Mouse (Mus musculus): ENCODE measurements around the gene Itgb1bp1. TPM values are rescaled to one million over a fixed set of nuclear protein-coding genes. Genes with fewer than 3 reads are reported as not detected.

Itgb1bp1 gene
- total RNA-seq, 2 experiments from 2014 or later = 95.2 to 113 TPM

DNA sequence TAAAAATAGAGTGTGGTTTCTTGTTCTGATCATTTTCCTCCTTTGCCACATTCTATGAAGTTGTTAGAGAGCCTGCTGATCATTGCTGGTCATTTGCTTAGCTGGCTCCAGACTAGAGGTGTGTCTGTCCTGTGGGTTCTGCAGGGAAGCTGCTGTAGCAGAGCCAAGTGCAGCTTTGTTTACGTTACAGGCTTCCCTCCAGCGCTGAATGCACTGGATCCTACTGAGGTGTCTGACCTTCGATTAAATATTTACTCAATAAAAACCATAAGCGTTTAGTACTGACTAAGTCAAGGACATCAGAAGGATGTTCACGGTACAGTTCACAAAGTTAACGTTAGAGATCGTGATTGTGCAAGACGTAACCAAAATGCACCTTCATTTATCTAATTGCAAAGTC is 15.8 kb upstream of the Itgb1bp1 start:
- DNase-seq = no peak

DNA sequence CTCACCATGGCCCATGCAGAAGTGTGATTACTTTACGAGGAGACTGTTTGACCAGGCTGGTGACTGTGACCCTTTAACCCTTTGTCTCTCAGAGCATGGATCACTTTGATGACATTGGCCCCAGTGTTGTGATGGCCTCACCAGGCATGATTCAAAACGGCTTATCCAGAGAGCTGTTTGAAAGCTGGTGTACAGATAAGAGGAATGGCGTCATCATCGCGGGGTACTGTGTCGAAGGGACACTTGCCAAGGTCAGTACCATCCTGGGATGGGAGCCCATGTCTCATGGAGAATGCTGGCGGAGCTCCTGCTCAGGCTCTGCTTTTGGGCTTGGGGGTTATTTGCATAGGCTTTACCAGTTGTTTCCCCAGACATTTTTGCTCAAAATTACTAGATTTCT is 15.2 kb upstream of the Itgb1bp1 start:
- DNase-seq = peak; percentile 69 to 81

DNA sequence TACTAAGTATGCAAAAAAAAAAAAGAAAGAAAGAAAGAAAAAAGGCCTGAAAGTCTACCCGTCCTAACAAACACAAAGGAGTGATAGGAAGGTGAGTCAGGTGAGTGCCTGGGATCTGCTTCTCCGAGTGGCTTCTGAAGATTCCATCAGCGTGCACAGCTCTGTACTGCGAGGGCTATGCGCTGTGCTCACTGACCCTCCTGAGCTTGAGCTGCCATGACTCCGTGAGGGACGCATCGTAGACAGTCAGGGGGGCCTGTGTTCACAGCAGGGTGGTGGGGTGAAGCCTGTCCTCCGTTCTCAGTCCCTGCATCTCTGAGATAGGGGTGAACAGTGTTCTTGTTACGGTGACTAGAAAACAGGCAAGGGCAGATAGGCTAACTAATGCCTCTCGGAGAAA is 12.8 kb upstream of the Itgb1bp1 start:
- no peak for DNase-seq

DNA sequence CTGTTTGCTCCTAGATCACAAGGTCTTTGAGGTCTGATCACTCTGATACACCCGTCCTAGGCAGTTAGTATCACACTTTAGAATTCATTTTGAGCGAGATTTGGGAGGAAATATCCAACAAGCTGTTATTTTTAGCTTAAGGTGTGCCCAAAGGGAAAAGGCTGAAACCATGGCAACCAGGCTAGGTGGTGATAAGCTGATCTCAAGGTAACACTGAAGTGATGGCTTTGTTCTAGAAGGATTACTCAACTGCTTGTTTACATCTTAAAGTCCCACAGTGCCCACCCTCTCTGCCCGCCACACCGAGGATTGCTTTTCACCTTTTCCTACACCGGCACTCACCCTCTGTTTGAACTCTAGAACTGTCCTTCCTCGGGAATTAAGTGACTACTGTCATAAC is 3.6 kb upstream of the Itgb1bp1 start:
- no peak for DNase-seq

DNA sequence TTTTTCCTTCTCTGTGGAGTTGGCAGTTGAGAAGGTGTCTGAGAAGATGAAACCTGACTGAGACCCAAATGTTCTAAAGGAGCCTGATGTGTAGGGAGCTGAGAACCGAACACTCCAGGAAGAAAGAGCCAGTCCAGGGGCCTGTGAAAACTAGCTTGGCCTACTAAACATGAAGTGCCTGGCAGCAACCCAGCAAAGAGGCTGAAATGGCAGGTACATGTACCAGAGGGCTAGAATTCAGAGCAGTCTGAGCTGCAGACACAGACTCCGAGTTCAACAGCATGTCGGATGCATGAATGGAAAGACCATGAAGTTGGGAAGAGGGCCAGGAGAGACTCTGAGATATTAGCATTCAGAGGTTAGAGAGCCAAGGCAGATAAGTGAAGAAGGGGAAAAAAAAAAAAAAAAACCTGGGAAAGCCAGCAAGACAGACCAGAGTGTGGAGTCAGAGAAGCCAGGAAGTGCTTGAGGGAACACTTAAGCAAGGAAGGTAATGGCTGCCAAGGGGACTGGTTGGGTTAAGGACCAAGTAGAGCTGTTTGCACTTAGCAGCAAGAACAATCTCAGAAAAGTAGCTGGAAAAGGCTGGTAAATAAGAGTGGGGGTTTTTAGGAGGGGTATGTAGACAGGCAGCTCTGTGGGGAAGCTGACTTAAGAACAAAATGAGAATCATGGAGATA is 2.8 kb upstream of the Itgb1bp1 start:
- DNase-seq = no peak

DNA sequence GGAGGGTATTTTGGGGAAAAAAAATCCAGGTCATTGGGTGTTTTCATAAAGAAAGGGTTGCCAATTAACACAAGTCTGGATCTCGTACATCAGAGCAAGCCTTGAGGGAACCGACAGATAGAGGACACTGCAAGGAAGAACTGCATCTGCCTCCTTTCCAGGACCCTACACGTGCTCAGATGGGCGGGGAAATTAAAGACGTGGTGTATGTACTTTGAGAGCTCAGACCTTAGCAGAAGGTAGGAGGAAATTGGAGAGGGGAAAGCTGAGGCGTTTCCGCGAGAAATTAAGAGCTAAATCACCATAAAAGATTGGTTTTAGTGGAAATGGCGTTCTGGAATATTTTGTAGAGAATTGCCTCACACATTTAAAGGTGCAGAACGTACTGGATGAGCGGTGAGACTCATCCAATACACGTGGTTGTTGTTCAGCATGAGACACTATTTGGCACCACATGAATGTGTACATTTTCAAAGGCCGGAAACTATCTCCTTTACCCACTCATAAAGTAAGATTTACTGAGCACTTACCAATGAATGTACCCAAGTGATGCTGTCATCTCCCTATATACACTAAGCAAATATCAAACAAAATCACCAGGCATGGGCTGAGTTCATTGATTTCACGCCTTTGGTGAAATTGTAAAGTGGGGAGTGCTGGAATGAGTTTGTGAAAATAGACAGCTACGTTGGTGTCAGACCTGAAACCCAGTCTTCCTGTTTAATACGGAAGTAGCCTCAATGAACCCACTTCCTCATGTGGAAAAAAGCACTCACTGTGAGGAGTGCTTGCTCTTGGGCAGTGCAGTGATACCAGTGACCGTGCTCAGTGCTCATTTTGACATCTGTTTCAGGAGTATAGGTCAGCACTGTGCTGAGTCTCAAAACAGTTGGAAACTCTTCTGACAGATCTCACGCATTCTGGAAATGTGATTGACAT is 897 bp upstream of the Itgb1bp1 start:
- DNase-seq = peak in 1 of 2 experiments; percentile 45

DNA sequence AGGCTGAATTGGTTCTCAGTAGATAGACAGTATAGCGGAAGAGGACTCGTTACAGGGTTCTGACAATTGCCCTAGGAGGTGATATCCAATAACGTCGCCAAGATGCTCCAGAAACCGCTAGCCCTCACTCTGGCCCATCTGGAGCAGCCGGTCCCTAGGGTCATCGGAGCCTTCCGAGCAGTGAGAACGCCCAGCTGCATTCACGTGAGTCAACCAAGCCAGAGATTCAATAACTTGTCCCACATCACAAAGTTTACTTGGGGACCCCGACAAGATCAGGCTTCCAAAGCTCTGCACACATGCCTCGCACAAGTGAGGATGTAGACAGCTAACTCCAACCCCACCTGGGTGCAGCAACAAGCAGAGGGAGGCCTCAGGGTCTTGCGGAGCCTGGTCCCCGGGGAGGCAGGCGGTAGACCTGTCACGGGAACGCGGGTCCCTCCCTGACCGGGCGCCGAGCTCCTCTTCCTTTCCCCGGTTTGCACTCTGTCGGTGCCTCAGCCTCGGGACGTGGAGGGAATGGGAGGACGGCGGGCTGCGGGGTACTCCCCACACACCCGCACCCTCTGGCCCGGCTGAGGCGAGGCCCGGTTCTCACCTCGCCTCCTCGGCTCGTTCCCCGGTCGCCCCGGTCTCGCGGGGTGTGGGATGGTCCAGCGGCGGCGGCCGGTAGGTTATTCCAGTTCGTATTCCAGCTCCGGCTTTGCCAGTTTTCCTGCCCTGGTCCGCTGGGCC is 409 bp downstream of the Itgb1bp1 start:
- DNase-seq = peak in 1 of 2 experiments; percentile 83

DNA sequence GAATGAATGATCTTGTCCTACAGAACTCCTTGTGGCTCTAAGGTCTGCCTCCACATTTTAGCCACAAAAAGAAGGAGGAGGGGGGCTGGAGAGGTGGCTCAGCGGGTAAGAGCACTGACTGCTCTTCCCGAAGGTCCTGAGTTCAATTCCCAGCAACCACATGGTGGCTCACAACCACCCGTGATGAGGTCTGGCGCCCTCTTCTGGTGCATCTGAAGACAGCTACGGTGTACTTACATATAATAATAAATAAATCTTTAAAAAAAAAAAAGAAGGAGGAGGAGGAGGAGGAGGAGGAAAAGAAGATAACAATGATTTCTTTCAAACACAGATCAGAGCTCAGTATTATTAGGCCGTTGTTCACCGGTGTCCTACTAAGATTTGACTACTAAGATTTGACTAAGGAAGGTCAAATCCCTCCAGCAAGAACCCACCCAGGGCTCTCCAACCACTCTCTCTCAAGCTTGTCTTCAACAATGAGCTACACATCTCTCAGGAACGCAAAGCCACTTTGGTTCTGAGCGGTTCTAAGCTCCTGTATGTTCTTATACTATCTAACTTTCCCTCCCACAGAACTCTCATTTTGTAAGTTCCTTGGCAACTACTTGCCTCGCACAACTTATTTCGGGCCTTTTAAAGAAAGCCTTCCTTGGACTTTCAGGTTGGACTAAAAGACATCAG is 1.2 kb downstream of the Itgb1bp1 start, which contains the start of gene Cpsf3:
Gene Cpsf3, plus strand, starts transcription at position 631 of the 681 bp plus-strand sequence.
- DNase-seq = no peak

DNA sequence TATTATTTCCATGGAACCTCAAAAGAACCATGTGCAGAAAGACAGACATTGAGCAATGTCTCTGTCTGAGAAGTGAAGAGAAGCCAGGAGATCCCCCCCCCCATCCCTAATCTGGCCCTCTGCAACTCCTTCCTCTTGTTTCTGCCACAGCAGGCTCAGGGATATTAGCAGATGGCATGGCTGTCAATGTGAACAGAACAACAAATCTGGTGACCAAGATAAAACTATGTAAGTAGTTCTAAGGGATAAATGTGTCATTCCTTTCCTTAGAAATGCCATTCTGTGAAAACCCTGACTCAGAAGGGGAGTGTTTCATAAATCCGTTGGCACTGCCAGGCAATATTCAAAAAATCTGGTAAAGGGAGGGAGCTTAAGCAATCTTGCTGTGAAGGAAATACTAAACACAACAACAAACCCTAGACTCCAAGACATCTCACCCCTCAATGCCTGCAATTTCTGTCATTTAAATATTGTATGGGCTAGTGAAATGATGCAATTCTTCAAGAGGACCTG is 8.7 kb downstream of the Itgb1bp1 start:
- no peak for DNase-seq

DNA sequence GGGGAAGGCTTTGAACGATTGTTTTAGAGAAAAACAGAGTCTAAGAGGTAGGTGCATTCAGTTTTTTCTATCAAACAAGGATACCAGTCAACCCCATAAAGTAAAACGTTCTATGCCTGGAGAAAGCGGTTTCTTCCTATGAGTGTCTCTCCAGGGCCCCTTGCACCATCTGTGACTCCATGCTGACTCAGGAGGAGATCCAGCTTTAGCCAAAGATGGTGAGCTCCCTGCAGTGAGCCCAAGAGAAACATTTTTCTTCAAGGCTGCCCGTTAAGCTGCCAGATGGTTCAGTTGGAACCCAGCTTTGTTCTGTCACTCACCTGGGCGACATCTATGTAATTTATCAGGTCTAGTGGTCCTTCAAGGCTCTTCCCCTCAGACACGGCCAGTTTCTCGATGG is 11.6 kb downstream of the Itgb1bp1 start:
- DNase-seq = peak; percentile 27 to 34

DNA sequence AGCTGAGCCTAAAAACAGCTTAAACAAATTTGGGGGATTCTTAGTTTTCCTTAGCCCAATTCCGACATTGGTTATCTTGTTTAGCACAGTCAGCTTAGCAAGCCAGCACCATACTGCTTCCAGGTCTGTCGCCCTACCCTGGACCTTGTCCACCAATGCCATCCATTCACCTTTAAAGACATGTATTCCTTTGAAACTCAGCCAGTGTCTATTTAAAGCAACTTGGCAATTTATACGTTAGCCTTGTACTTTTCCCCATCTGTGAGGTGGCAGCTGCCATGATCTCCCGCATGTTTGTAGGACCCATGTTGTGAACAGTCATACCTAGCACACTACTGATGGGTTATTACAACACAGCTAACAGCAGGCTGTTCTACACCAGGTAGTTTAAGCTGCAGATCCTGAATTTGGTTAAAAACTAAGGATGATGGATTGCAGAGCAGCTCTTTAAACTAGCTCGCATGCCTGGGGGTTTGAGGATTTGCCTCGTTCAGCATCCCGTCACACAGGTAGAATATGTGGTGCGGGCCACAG is 17.9 kb downstream of the Itgb1bp1 start:
- DNase-seq = no peak

DNA sequence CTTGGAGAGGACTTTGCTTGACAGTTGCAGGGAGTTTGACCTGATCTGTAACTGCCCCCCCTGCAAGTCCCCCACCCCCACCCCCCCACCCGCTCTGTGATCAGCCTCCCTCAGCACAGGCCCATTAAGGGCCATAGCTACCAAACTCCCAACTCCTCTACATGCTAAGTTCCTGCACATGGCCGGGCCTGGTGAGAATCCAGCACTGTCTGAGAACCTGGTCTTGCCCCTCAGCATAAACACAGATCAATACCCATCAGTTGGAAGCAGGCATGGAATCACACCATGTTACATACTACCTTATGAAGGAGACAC is 19.3 kb downstream of the Itgb1bp1 start:
- no peak for DNase-seq

DNA sequence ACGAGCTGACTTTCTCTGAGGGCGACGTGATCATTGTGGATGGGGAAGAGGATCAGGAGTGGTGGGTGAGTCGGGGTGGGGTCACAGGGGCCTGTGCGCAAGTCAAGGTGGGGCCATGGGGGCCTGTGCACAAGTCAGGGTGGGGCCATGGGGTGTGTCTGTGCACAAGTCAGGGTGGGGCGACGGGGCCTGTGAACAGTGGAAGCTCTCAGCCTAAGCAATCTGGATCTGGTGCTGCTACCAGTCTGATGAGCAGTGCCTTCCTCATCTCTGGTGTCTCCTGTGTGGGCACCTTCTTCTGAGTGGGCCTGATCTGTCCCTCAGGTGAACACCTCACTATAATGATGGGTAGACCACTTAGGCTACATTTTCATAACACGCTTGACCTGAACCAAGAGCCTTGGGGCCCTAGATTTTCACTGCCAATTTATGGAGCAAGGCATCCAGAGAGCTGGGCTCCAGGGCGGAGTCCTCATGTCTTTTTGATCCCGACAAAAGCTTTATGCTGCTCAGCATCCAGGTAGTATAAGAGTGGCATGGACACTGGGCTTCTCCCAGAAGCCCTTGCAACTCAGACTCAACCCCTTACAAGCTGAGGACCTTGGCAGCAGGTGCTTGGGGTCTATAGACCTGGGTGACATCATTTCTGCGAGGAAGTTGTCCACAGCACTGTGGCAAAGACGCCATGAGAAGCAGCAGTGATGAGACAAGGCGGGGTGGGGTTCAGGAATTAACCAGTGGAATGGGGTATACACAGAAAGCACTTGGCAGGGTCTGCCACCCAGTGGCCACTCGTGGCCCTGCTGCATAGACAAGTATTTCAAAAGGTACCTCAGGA is 19.9 kb downstream of the Itgb1bp1 start:
- peak; percentile 58 to 71 for DNase-seq

DNA sequence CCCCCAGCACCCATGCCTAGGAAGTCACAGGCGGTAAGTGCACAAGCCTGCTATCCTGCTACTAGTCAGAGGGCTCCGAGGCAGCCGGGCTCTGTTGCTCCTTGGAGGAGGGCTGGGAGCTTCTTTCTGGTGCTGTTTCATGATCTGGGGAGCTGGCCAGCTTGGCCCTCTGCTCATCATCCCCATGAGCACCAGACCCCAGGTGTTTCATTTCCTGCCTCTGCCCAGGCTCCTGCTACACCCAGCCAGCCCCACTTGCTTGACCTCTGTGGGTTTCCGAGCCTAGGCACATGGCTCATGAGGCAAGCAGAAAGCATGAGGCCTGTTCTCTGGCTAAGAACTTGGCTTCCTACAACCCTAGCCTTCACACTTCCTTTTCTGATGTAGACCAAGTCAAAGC is 20.6 kb downstream of the Itgb1bp1 start:
- DNase-seq = no peak

DNA sequence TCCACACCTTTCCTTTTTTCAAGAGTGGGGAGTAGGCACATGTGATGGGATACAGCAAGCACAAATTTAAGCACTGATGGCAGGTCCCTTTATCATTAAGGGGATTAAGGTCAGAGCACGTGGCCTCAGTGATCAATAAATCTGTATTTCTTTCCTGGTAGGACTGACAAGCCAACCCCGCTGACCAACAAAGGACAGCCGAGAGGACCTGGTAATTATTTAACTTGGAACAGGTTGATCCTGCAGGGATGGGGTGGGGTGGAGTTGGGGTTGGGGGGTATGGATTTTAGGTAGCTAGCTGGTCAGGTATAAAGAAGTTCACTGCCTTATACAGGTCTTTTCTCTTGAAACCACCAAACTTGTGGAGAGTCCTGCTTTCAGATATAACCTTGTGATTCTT is 21.1 kb downstream of the Itgb1bp1 start:
- no peak for DNase-seq

DNA sequence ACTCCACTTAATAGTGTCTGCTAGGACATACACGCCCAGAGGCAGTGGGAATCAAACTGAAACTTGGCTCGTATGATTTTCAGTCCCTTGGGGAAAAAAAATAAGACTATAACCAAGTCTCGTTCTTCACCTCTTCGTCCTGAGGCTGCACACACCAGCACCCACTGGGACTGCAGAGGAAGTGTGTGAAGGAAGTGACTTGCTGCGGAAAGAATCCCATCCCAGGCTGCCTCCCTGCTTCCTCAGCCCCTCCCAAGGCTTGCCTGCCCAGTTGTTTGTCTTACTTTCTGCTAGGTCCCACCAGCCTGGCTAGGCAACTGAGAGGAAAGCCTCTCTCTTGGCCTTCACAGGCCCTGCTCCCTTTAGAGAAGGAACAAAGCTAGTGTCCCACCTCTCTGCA is 21.8 kb downstream of the Itgb1bp1 start:
- peak; percentile 40 to 56 for DNase-seq

DNA sequence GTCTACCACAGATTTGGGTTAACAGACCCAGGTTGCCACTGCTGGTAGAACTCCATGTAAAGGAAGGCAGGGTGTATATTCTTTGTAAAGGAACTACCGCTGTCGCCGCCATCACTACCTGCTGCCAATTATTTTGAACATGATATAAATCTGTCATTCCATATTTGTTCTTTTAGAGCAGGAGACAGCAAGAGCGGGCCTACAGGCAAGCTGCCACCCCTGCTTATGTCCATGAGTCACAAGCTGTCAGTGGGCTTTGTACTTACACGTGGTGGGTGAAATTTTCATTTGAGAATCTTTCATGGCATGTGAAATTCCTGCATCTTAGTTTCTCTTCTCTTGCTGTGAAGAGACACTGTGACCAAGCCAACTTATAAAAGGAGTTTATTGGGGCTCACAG is 22.8 kb downstream of the Itgb1bp1 start:
- DNase-seq = no peak

DNA sequence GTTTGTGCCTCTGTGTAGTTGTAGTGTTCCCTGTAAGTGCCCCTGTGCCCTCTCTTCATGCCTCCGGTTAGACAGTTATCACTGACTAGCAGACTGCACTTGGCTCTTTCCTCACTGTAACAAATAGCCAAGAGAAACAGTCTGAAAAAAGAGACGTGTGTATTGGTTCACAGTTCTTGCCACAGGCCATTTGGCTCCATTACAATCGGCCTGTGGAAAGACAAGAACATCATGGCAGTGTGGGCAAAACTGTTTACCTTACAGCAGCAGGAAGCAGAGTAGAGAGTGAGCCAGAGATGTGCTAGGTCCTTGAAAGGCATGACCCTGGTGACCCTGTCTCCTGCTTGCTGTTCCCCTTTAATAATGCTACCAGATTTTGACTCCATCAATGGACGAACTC is 24.6 kb downstream of the Itgb1bp1 start:
- no peak for DNase-seq

DNA sequence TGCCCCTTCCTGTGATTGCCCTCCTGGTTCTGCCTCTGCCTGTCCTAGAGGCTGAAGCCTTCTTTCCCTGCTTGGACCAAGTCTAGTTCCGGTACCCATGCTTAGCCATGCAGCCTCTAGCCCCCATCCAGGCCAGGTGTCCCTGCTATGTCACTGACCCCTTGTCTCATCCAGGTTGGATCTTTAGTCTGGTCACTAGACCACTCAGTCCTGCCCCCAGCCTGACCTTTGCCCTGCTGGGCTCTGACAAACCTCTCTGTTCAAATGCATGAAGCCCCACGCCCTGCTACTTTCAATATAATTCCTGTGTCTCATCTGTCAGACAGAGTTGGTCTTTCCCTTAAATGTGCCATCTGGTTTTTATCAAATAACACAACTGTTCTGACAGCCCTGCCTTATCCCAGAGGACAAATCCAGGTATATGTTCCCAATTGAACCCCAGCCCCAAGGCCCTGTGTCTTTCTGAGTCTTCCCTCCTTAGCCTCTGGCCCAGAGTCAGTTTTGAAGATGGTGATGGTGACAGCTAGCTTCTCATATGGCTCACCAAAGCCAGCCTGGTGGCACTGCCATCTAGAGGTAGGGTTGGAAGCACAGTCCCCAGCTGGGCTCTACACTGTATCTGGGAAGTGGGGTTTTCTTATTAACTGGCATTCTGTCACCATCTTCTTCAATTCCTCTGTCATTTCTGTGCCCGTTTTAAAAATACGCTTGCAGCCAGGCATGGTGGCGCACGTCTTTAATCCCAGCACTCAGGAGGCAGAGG is 25.4 kb downstream of the Itgb1bp1 start:
- DNase-seq = peak; percentile 46 to 62

Measured in adrenal gland, postnatal 36 days (tissue).